Mouse (Mus musculus) kidney, postnatal 4 days (tissue): Measurements from ENCODE around the gene Tmem139.

Experiments
- DNase-seq, 2 experiments: peaks; one replicate each; pipeline ENCODE4 v3.0.0; 2021; ENCODE audit warnings: mixed read lengths in 2 of 2

The Tmem139 gene

GRCm38 (mm10) chr6:42282865-42283528 is 21.2 kb downstream of the Tmem139 start:
- DNase-seq, result no peak

GRCm38 (mm10) chr6:42286448-42286847 is 24.7 kb downstream of the Tmem139 start, which contains the start of gene Clcn1:
Gene Clcn1, plus strand, starts transcription at chr6:42286685.
- no peak for DNase-seq

GRCm38 (mm10) chr6:42287562-42287961 is 25.8 kb downstream of the Tmem139 start:
- DNase-seq, result no peak

GRCm38 (mm10) chr6:42293327-42293726 is 31.6 kb downstream of the Tmem139 start:
- no peak for DNase-seq

GRCm38 (mm10) chr6:42295549-42296094 is 33.9 kb downstream of the Tmem139 start:
- no peak for DNase-seq

GRCm38 (mm10) chr6:42299362-42299761 is 37.6 kb downstream of the Tmem139 start:
- DNase-seq, result no peak

- peak; percentile 17 to 27 for DNase-seq
These were observed 48.1 kb downstream of the Tmem139 start for GRCm38 (mm10) chr6:42309816-42310378.

GRCm38 (mm10) chr6:42310427-42311053 is 48.8 kb downstream of the Tmem139 start:
- no peak for DNase-seq
